Mouse (Mus musculus) CD4-positive naive resting alpha-beta T cell, adult 76 days (primary cell): Measurements from ENCODE around the gene Cdh10. TPM values are rescaled to one million over a fixed set of nuclear protein-coding genes. Genes with fewer than 3 reads are reported as not detected.

Experiments used
- total RNA-seq: library from RNA; stranded (reverse); gene quantifications from one replicate; pipeline ENCODE4 v1.2.4, GENCODE M21; 2023

Gene Cdh10
- total RNA-seq = not detected

GRCm38 (mm10) chr15:18818185-18818973 lies at the start of gene Cdh10:
TSS of gene Cdh10 (plus strand) at chr15:18818947.

